Mouse (Mus musculus) telencephalon, adult 2 months (tissue): ENCODE measurements around the gene Bach2.

ENCODE experiments used
- DNase-seq: peaks from one replicate; pipeline ENCODE4 v3.0.0-alpha.2; 2011; ENCODE audit warnings: low read depth, low spot score

The Bach2 gene

GRCm38 (mm10) chr4:32387479-32388240 lies 149.1 kb downstream of the Bach2 start:
- no peak for DNase-seq

- no peak for DNase-seq
Observed at GRCm38 (mm10) chr4:32388564-32388963, 150.0 kb downstream of the Bach2 start.

GRCm38 (mm10) chr4:32389107-32389800 lies 150.7 kb downstream of the Bach2 start:
- DNase-seq: no peak

- no peak for DNase-seq
Observed at GRCm38 (mm10) chr4:32391260-32391659, 152.7 kb downstream of the Bach2 start.

- DNase-seq: no peak
Observed at GRCm38 (mm10) chr4:32393226-32393625, 154.6 kb downstream of the Bach2 start.

- no peak for DNase-seq
Observed at GRCm38 (mm10) chr4:32393951-32394350, 155.3 kb downstream of the Bach2 start.

- DNase-seq: no peak
Observed at GRCm38 (mm10) chr4:32394850-32395249, 156.2 kb downstream of the Bach2 start.

GRCm38 (mm10) chr4:32401459-32401858 lies 162.9 kb downstream of the Bach2 start:
- no peak for DNase-seq

- no peak for DNase-seq
Observed at GRCm38 (mm10) chr4:32403506-32403905, 164.9 kb downstream of the Bach2 start.

- peak; percentile 55 for DNase-seq
Observed at GRCm38 (mm10) chr4:32405149-32405882, 166.7 kb downstream of the Bach2 start.

- DNase-seq: no peak
Observed at GRCm38 (mm10) chr4:32405985-32406384, 167.4 kb downstream of the Bach2 start.

GRCm38 (mm10) chr4:32408535-32408934 lies 169.9 kb downstream of the Bach2 start:
- DNase-seq: no peak

GRCm38 (mm10) chr4:32409116-32409880 lies 170.7 kb downstream of the Bach2 start:
- no peak for DNase-seq

GRCm38 (mm10) chr4:32413063-32413462 lies 174.5 kb downstream of the Bach2 start:
- DNase-seq: no peak

- DNase-seq: no peak
Observed at GRCm38 (mm10) chr4:32413505-32413904, 174.9 kb downstream of the Bach2 start.

GRCm38 (mm10) chr4:32414959-32415358 lies 176.4 kb downstream of the Bach2 start:
- DNase-seq: no peak

GRCm38 (mm10) chr4:32417939-32418338 lies 179.3 kb downstream of the Bach2 start:
- no peak for DNase-seq

- no peak for DNase-seq
Observed at GRCm38 (mm10) chr4:32421570-32421969, 183.0 kb downstream of the Bach2 start.

- no peak for DNase-seq
Observed at GRCm38 (mm10) chr4:32422427-32422826, 183.8 kb downstream of the Bach2 start.

GRCm38 (mm10) chr4:32423667-32424066 lies 185.1 kb downstream of the Bach2 start:
- DNase-seq: no peak

- no peak for DNase-seq
Observed at GRCm38 (mm10) chr4:32424434-32424833, 185.8 kb downstream of the Bach2 start.

GRCm38 (mm10) chr4:32425060-32425459 lies 186.5 kb downstream of the Bach2 start:
- no peak for DNase-seq
